Comparison of ENCODE assay signal across 8 mouse cellular contexts in the genomic region with DNA sequence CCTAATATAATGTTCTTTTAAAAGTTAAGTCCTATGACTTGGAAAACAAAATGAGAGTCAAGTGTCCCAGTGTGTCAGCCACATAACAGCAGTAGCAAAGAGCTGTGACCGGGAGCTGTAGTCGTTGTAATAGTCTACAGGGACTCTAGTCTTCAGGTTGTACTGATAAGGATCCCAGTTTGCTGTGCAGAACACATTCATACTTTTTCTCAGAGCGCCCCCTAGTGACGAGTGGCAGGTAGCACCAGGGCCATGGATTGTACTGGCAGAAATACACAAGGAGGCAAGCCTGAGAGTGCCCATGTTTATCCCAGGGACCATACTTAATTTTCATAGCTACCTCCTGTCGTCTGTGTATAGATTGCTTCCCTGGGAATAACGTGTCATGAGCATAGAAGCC. TPM values are rescaled to one million over a fixed set of nuclear protein-coding genes. Genes with fewer than 3 reads are reported as not detected.
DNase-seq lines count a peak whose midpoint lies in the region; ATAC-seq lines count a peak whose summit lies in the region.

No protein-coding gene starts in this region.

- H3K4me1 ChIP-seq in hindbrain, embryonic 11.5 days (replicated peaks; ENCODE audit: control insufficient read depth, insufficient read depth, low read length), result no peaks in the 10 kb centered on the region

- no peak overlapping the region for H3K27ac ChIP-seq in hindbrain, embryonic 11.5 days (ENCODE audit: low read depth, low read length)

- 10% methylated on average over 6 of the region's 6 CpGs for WGBS in hindbrain, embryonic 11.5 days

- no peaks in the 10 kb centered on the region for H3K36me3 ChIP-seq in hindbrain, embryonic 11.5 days (ENCODE audit: control insufficient read depth, insufficient read depth, low read length)

- no peak overlapping the region for H3K9ac ChIP-seq in hindbrain, embryonic 11.5 days (ENCODE audit: low read depth, low read length)

- H3K9me3 ChIP-seq in hindbrain, embryonic 11.5 days (ENCODE audit: control insufficient read depth, low read length), result no peaks in the 10 kb centered on the region

- no peak overlapping the region for H3K4me3 ChIP-seq in hindbrain, embryonic 11.5 days (ENCODE audit: low read depth, low read length)

- H3K27me3 ChIP-seq in hindbrain, embryonic 11.5 days (ENCODE audit: control insufficient read depth, insufficient read depth, low read length), result no peaks in the 10 kb centered on the region

- ATAC-seq in hindbrain, embryonic 11.5 days (ENCODE audit: low FRiP score), result peak; percentile 68

- DNase-seq in Muller cell, postnatal 12 days (ENCODE audit: inconsistent ontology term), result peak; percentile 57
- DNase-seq in cerebellum, adult 18-20 months, result peak; percentile 44 to 65
- DNase-seq in forelimb bud, embryonic 11.5 days (ENCODE audit: low read depth, low spot score), result peak; percentile 78
- DNase-seq in hindbrain, embryonic 11.5 days (ENCODE audit: low spot score), result peak; percentile 83
- peak; percentile 75 to 85 for DNase-seq in layer of hippocampus, postnatal 10 days (ENCODE audit: low spot score in 2 of 2)
- peak; percentile 82 for DNase-seq in lung, postnatal 10 days
- peak; percentile 78 for DNase-seq in retina, postnatal 1 day
- peak; percentile 73 for DNase-seq in urinary bladder, postnatal 14 days (ENCODE audit: low spot score)

- no peak overlapping the region for H3K4me2 ChIP-seq in hindbrain, embryonic 11.5 days (replicated peaks; ENCODE audit: low read depth, low read length)

RNA-seq across cellular contexts. Expression of a gene that starts 35.0 kb away (rescaled TPM):
- polyA plus RNA-seq in hindbrain, embryonic 11.5 days (2014; fragmentation: Nextera tagmentation; extraction: Ambion mirVana), result 2.3 and 2.9 TPM in 2 replicates
- total RNA-seq in layer of hippocampus, postnatal 10 days (2021), result 1 to 10 TPM; 7.2 to 7.3 TPM
